Comparison of ENCODE assay signal across 25 mouse cellular contexts in the genomic region with DNA sequence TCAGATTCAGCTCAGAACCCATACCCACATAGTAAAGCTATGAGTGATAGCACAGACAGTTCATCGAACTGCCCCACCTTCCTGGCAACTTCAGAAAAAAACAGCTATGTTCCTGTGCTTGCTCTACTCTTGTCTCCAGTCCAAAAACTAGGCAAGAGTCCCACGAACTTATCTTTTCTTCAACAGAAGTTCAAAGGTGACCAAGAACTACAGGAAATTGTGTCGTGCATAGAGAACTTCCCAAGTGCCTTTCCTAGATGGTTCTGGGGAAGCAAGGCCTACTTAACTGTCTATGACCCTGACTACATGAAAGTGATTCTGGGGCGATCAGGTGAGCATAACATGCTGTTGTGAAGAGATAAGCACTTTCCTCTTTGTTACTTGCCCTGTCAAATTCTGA. TPM values are rescaled to one million over a fixed set of nuclear protein-coding genes. Genes with fewer than 3 reads are reported as not detected.
"Had no signal": no experiment of that assay in that cellular context is flagged by ENCODE, and none has a peak within 500 bp of the region (broad histone marks: within the 10 kb centered on the region; RNA-seq: fewer than 3 reads in every experiment).

No protein-coding gene starts in this region.

- H3K27me3 ChIP-seq: midbrain, embryonic 12.5 days; neural tube, embryonic 13.5 days; neural tube, embryonic 15.5 days had no signal

- H3K4me2 ChIP-seq: lung, embryonic 14.5 days; midbrain, embryonic 12.5 days; neural tube, embryonic 13.5 days; neural tube, embryonic 15.5 days had no signal

- ATAC-seq: midbrain, embryonic 16.5 days had no signal

- H3K36me3 ChIP-seq: midbrain, embryonic 10.5 days; midbrain, embryonic 12.5 days; neural tube, embryonic 13.5 days; neural tube, embryonic 15.5 days had no signal

- H3K4me3 ChIP-seq: midbrain, embryonic 10.5 days; midbrain, embryonic 12.5 days; myocyte; neural tube, embryonic 13.5 days; neural tube, embryonic 15.5 days had no signal

- H3K9ac ChIP-seq: lung, embryonic 14.5 days; midbrain, embryonic 12.5 days; neural tube, embryonic 13.5 days; neural tube, embryonic 15.5 days had no signal

- H3K27ac ChIP-seq: midbrain, embryonic 10.5 days; midbrain, embryonic 12.5 days; neural tube, embryonic 13.5 days; neural tube, embryonic 15.5 days had no signal

- DNase-seq: lung, adult 18-20 months; lung, embryonic 14.5 days; lung, postnatal 10 days; lung, postnatal 4 days; midbrain, embryonic 14.5 days; retina, postnatal 1 day; right cerebral cortex, adult 18-20 months; right cerebral cortex, postnatal 25 days; right cerebral cortex, postnatal 4 days; spleen, adult 18-20 months; thymus, adult 18-20 months; thymus, postnatal 14 days; thymus, postnatal 36 days had no signal

- H3K4me1 ChIP-seq: midbrain, embryonic 10.5 days; midbrain, embryonic 12.5 days; neural tube, embryonic 13.5 days; neural tube, embryonic 15.5 days had no signal

- H3K9me3 ChIP-seq: midbrain, embryonic 10.5 days; midbrain, embryonic 12.5 days; neural tube, embryonic 13.5 days; neural tube, embryonic 15.5 days had no signal

RNA-seq across cellular contexts. Expression of gene Cyp4a10, which starts 1.4 kb away (rescaled TPM):
- polyA plus RNA-seq: lung, embryonic 14.5 days; lung, embryonic 16.5 days; midbrain, embryonic 10.5 days; midbrain, embryonic 12.5 days; midbrain, embryonic 14.5 days; midbrain, embryonic 16.5 days; myocyte; neural tube, embryonic 11.5 days; neural tube, embryonic 13.5 days; neural tube, embryonic 15.5 days; small intestine, adult 2 months; stomach, embryonic 14.5 days; thymus, postnatal 0 days had no signal

RNA-seq across cellular contexts. Expression of gene Cyp4a14, which starts 23.5 kb away (rescaled TPM):
- polyA plus RNA-seq: lung, embryonic 14.5 days; lung, embryonic 16.5 days; midbrain, embryonic 10.5 days; midbrain, embryonic 12.5 days; midbrain, embryonic 14.5 days; midbrain, embryonic 16.5 days; myocyte; neural tube, embryonic 11.5 days; neural tube, embryonic 13.5 days; neural tube, embryonic 15.5 days; small intestine, adult 2 months; stomach, embryonic 14.5 days; stomach, embryonic 16.5 days; thymus, postnatal 0 days had no signal

RNA-seq across cellular contexts. Expression of gene Cyp4a31, which starts 44.0 kb away (rescaled TPM):
- polyA plus RNA-seq: lung, embryonic 14.5 days; lung, embryonic 16.5 days; midbrain, embryonic 10.5 days; midbrain, embryonic 12.5 days; midbrain, embryonic 14.5 days; midbrain, embryonic 16.5 days; myocyte; neural tube, embryonic 11.5 days; neural tube, embryonic 13.5 days; neural tube, embryonic 15.5 days; small intestine, adult 2 months; stomach, embryonic 14.5 days; stomach, embryonic 16.5 days; thymus, postnatal 0 days had no signal
